Mouse (Mus musculus): ENCODE data around the gene Vsig8.

Gene Vsig8

DNA sequence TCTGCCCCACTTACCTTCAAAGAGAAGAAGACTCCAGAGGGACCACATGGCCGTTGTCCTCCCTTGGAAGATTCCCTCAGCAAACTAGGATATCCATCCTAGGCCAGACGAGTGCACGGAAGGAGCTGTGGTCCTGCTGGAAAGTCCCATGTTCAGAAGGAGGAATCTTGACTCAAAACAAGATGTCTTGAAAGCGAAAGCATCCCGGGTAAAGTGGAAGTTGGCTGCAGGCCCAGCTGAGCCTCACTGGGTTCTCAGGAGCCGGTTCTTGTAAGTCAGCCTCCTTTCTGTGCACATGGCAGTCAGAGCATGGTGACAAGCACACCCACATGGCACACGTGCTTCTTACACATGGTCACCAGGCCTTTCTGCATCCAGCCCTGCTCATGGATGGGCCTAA, 34.6 kb downstream of the Vsig8 start, which contains the start of gene Slamf8:
TSS of gene Slamf8 (minus strand) at position 184 of the 400 bp plus-strand sequence.
- peak; percentile 43 for DNase-seq (ENCODE audit: low read depth, low spot score)

DNA sequence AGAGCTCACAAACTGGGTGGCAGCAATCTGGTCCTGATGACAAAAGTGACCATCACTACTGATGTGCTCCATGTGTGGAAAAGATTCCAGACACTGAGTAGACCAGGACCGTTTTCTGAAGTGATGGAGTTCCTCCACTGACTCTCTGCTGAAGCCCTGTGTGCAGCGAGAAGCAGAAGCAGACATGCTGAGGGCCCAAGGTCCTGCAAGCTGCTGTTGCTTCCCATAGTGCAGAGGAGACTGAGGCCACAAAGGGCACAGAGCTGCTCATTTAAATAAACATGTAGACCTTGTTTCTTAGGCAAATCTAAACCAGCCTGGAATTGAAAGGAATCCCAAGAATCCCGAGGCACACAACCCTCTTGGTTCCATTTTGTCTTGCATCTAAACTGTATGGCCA, 37.6 kb downstream of the Vsig8 start:
- DNase-seq (ENCODE audit: low read depth, low spot score) = no peak

DNA sequence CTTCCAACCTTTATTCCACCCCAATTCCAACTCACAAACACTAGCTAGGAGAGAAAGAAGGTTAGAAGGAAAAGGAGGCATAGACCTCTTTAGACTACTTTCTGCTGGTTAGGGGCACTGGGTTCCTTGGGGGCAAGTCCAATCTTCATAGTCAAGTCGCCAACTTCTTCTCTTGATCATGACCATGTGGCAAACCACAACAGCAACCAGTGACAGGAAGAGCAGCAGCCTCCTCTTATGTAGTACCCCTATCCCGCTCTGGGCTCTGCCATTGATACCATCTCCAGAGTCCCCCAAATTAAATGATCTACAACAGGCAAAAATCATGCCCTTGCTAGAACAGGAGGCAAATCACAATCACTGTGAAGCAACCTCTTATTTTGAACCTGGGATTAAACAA, 38.2 kb downstream of the Vsig8 start:
- DNase-seq (ENCODE audit: low read depth, low spot score) = no peak

DNA sequence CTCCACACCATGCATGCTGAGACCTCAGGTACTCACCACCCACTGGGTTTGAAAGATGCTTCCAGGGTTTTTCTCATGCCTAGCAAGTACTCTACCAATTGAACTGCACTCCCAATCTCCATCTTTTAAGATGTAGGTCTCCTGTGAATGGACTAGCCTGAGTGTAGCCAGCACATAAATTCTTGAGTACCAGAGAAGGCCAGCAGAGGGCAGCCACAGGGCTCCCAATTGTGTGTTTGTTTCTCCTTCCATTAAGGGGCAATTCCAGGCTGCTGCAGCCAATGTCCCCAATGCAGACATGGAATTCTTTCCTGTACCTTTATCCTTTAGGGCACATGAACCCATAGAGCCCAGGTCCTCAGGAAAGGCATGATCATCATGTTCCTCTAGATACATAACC, 38.8 kb downstream of the Vsig8 start:
- no peak for DNase-seq (ENCODE audit: low read depth, low spot score)

DNA sequence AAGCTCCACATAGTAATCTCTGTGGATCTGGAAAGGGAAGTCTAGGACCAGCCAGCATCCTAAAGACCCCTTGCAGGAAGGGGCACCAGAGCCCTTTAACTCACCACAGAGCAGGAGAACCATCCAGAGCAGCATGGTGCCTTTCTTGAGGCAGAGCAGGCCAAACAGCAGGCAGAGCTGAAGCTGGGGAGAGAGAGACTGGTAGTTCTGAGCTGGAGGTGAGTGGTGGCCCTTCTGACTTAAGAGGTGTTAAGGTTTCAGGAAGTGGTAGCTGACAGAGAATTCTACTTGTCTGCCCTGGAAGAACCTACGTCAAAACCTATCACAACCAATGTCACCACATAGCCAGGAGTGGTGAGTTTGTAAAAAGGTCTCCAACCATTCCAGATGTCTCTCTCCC, 46.6 kb downstream of the Vsig8 start, which contains the start of gene Fcrl6:
TSS of gene Fcrl6 (minus strand) at position 226 of the 400 bp plus-strand sequence.
- DNase-seq (ENCODE audit: low read depth, low spot score) = no peak

DNA sequence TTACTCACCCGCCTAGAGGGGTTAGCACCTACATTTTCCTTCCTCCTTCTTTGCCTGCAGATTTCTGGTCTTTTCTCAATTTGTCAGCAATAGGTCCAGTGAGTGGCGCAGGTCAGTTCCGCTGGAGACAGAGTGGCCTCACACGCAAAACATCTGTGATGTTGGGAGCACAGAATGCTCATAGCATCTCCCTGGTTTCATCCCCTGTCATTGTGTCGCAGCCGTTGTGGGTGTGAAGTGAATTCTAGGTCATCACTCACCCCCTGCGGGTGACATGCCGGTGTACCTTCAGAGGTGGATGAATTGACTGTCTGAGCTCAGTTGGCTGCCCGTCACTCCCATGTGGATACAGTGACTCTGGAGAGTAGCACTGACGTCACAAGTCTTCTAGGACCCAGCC, 55.6 kb downstream of the Vsig8 start:
- no peak for DNase-seq (ENCODE audit: low read depth, low spot score)

DNA sequence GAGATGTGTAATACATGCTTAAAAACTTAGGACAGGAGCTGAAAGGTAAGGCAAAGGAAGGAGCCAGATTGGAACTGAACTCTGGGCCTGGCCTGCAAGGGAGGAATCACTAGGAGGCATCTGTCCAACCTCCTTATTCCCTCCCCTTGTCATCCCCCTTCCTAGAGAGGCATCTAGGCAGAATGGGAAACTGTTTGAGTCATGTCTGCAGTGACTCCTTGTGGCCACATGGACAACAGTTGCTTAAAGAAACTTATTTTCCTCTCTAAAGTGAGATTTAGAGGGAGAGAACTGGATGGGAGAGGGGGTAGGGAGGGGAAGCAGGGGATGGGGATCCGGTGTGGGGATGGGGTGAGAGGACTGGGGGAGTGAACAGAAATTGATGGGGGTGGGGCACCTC, 57.0 kb downstream of the Vsig8 start:
- DNase-seq (ENCODE audit: low read depth, low spot score) = no peak

Measured in skeletal muscle tissue, adult 2 months (tissue).